Mouse (Mus musculus) embryo, embryonic 9.5 days (tissue): Measurements from ENCODE around the gene Meiob.

Source experiments
- DNase-seq: peaks from one replicate; pipeline ENCODE4 v3.0.0-alpha.2; 2017; ENCODE audit errors: extremely low spot score

Meiob gene

GRCm38 (mm10) chr17:24821351-24822280 is 17.5 kb downstream of the Meiob start:
- no peak for DNase-seq

GRCm38 (mm10) chr17:24839842-24840241 is 35.8 kb downstream of the Meiob start, which contains the start of gene Hagh:
Hagh (plus strand) TSS chr17:24840143.
- DNase-seq, result no peak

GRCm38 (mm10) chr17:24840341-24840740 is 36.3 kb downstream of the Meiob start:
- no peak for DNase-seq

- no peak for DNase-seq
These were observed 37.0 kb downstream of the Meiob start for GRCm38 (mm10) chr17:24841133-24841532.

GRCm38 (mm10) chr17:24842631-24843030 is 38.5 kb downstream of the Meiob start:
- no peak for DNase-seq

- no peak for DNase-seq
These were observed 40.4 kb downstream of the Meiob start for GRCm38 (mm10) chr17:24844525-24844924.

GRCm38 (mm10) chr17:24847386-24847785 is 43.3 kb downstream of the Meiob start:
- DNase-seq, result no peak

GRCm38 (mm10) chr17:24848600-24849031 is 44.5 kb downstream of the Meiob start:
- no peak for DNase-seq

GRCm38 (mm10) chr17:24849733-24850064 is 45.6 kb downstream of the Meiob start:
- DNase-seq, result no peak

GRCm38 (mm10) chr17:24850065-24850772 is 46.1 kb downstream of the Meiob start, which contains the start of gene Fahd1:
Fahd1 (minus strand) TSS chr17:24850364.
- peak; percentile 97 for DNase-seq

GRCm38 (mm10) chr17:24850773-24851127 is 46.7 kb downstream of the Meiob start:
- DNase-seq, result no peak

- no peak for DNase-seq
These were observed 47.5 kb downstream of the Meiob start for GRCm38 (mm10) chr17:24851381-24852125.

GRCm38 (mm10) chr17:24855838-24856464 is 51.9 kb downstream of the Meiob start:
- no peak for DNase-seq

- DNase-seq, result no peak
These were observed 52.5 kb downstream of the Meiob start for GRCm38 (mm10) chr17:24856589-24856988.

GRCm38 (mm10) chr17:24857831-24858470 is 53.9 kb downstream of the Meiob start:
- no peak for DNase-seq

GRCm38 (mm10) chr17:24858967-24859366 is 54.9 kb downstream of the Meiob start:
- DNase-seq, result no peak

- no peak for DNase-seq
These were observed 56.0 kb downstream of the Meiob start for GRCm38 (mm10) chr17:24860076-24860475.

GRCm38 (mm10) chr17:24861785-24862184 is 57.7 kb downstream of the Meiob start:
- no peak for DNase-seq

- DNase-seq, result no peak
These were observed 61.7 kb downstream of the Meiob start, which contains the start of gene Igfals for GRCm38 (mm10) chr17:24865776-24866175. Igfals (plus strand) TSS chr17:24865997.

- DNase-seq, result no peak
These were observed 63.8 kb downstream of the Meiob start for GRCm38 (mm10) chr17:24867914-24868313.
